Mouse (Mus musculus): ENCODE data around the gene Gsdme. TPM values are rescaled to one million over a fixed set of nuclear protein-coding genes. Genes with fewer than 3 reads are reported as not detected.

Gene Gsdme
- total and polyA plus RNA-seq, 3 experiments, result 0.27 to 1.5 TPM; not detected in 1

DNA sequence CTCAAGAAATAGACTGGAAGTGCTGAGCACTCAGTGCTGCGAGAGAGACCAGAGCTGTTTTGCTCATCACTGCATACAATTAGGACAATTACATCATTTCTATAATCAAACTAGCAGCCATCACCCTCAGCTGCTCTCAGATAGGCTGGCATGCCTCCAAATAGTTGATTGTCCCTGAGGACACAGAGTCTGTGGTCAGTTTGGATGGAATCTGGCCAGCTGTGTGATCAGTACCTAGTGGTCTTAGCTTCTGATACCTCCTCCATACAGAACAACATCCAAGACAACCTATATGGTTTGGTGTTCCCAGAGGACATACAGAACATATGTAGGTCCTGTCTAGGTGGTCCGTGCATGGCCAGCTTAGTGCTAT is 48.3 kb downstream of the Gsdme start:
- Histone ChIP-seq H3K4me3 (ENCODE audit: control insufficient read depth in 1 of 2, insufficient read depth in 1 of 2, low read depth in 2 of 2, low read length in 2 of 2) (no peak overlapping the region), H3K4me1 (ENCODE audit: control insufficient read depth in 1 of 2, insufficient read depth in 2 of 2, low read length in 2 of 2) (no peaks in the 10 kb centered on the region), H3K27ac (ENCODE audit: control insufficient read depth, low read depth, low read length) (no peak overlapping the region), H3K36me3 (ENCODE audit: control insufficient read depth in 1 of 2, insufficient read depth in 2 of 2, low read length in 2 of 2) (no peaks in the 10 kb centered on the region), H3K9me3 (replicated peaks; ENCODE audit: insufficient read depth, low read length) (no peaks in the 10 kb centered on the region), H3K27me3 (ENCODE audit: control insufficient read depth in 1 of 2, insufficient read depth in 2 of 2, low read length in 2 of 2) (no peaks in the 10 kb centered on the region), H3K79me2 (ENCODE audit: control insufficient read depth, insufficient read depth, low read length, poor library complexity) (no peaks in the 10 kb centered on the region), H3K9ac (ENCODE audit: control insufficient read depth, low read depth, low read length, poor library complexity, severe bottlenecking) (no peak overlapping the region)
- TF ChIP-seq NRF1 (IDR thresholded peaks at IDR 0.05; ENCODE audit: insufficient read depth, low read depth, low read length, poor library complexity, severe bottlenecking), result no peak
- no peak for TF ChIP-seq GATA1 (IDR thresholded peaks at IDR 0.05; ENCODE audit: low read depth, low read length)
- TF ChIP-seq MAFK (IDR thresholded peaks at IDR 0.05; ENCODE audit: borderline replicate concordance, low read depth, low read length), result no peak
- TF ChIP-seq ELF1 (IDR thresholded peaks at IDR 0.05; ENCODE audit: low read depth, low read length), result no peak
- no peak for TF ChIP-seq USF1 (IDR thresholded peaks at IDR 0.05; ENCODE audit: low read depth, low read length)
- no peak for TF ChIP-seq MEF2A (IDR thresholded peaks at IDR 0.05; ENCODE audit: extremely low read depth, insufficient replicate concordance, low read depth, low read length, poor library complexity, severe bottlenecking)
- no peak for TF ChIP-seq E2F4 (IDR thresholded peaks at IDR 0.05; ENCODE audit: borderline replicate concordance, low read depth, low read length)
- TF ChIP-seq KAT2A (conservative IDR thresholded peaks at IDR 0.05; ENCODE audit: low read depth, low read length), result no peak
- no peak for TF ChIP-seq RCOR1 (IDR thresholded peaks at IDR 0.05; ENCODE audit: low read depth, low read length)
- TF ChIP-seq SMC3 (IDR thresholded peaks at IDR 0.05; ENCODE audit: low read depth, low read length), result no peak
- no peak for TF ChIP-seq POLR2AphosphoS5 (IDR thresholded peaks at IDR 0.05; ENCODE audit: borderline replicate concordance, low read depth, low read length)
- no peak for TF ChIP-seq CHD2 (IDR thresholded peaks at IDR 0.05; ENCODE audit: low read length)
- TF ChIP-seq MYC (IDR thresholded peaks at IDR 0.05; ENCODE audit: low read depth, low read length), result no peak
- no peak for TF ChIP-seq NELFE (IDR thresholded peaks at IDR 0.05; ENCODE audit: low read depth, low read length)
- no peak for TF ChIP-seq GABPA (IDR thresholded peaks at IDR 0.05; ENCODE audit: low read depth, low read length)
- no peak for TF ChIP-seq ZKSCAN1 (IDR thresholded peaks at IDR 0.05; ENCODE audit: low read depth, low read length)
- no peak for TF ChIP-seq ETS1 (IDR thresholded peaks at IDR 0.05; ENCODE audit: low read depth, low read length)
- no peak for DNase-seq (ENCODE audit: low read depth, low spot score)

DNA sequence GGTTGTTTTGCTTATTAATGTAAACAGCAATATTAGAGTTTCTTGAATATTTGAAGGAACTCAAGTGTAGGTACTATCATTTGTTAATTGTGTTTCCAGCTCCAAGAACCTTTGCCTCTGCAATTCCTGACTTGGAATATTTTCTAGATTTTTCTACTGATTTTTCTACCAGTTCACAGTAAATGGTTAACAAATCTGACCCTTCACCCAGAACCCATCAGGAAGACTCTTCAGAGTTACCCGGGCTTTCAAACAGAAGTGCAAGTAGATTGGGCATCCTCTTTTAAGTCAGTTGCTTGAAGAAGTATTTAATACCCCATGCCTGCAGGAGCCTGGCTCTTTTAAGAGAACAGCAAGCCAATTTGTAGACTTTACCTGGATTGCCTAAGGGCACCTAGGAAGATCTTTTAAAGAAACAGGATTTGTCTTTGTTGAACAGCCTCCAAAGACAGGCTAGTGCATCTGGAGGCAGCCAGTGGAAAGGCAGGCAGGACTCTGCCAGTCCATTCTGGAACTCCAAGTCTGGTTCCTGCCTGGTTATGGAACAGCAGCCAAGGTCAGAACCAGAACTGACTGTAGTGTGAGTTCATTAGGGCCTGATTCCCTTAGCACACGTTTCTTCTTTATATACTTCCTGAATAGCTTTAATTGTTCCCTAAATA is 48.8 kb downstream of the Gsdme start:
- no peak overlapping the region for H3K27ac ChIP-seq (ENCODE audit: control insufficient read depth, low read depth, low read length)
- no peaks in the 10 kb centered on the region for H3K4me1 ChIP-seq (ENCODE audit: control insufficient read depth in 1 of 2, insufficient read depth in 2 of 2, low read length in 2 of 2)
- H3K27me3 ChIP-seq (ENCODE audit: control insufficient read depth in 1 of 2, insufficient read depth in 2 of 2, low read length in 2 of 2), result no peaks in the 10 kb centered on the region
- no peak for DNase-seq (ENCODE audit: low read depth, low spot score)
- no peak overlapping the region for H3K4me3 ChIP-seq (ENCODE audit: control insufficient read depth in 1 of 2, insufficient read depth in 1 of 2, low read depth in 2 of 2, low read length in 2 of 2)
- no peaks in the 10 kb centered on the region for H3K79me2 ChIP-seq (ENCODE audit: control insufficient read depth, insufficient read depth, low read length, poor library complexity)
- no peak overlapping the region for H3K9ac ChIP-seq (ENCODE audit: control insufficient read depth, low read depth, low read length, poor library complexity, severe bottlenecking)
- H3K9me3 ChIP-seq (replicated peaks; ENCODE audit: insufficient read depth, low read length), result no peaks in the 10 kb centered on the region
- TF ChIP-seq MYB (IDR thresholded peaks at IDR 0.05; ENCODE audit: low read depth, low read length) (no peak), ZKSCAN1 (IDR thresholded peaks at IDR 0.05; ENCODE audit: low read depth, low read length) (no peak), TBP (IDR thresholded peaks at IDR 0.05; ENCODE audit: low read depth, low read length) (no peak)
- H3K36me3 ChIP-seq (ENCODE audit: control insufficient read depth in 1 of 2, insufficient read depth in 2 of 2, low read length in 2 of 2), result no peaks in the 10 kb centered on the region

All from MEL (cell line).